In genomic region chr4:105095316-105095715, GRCm38 (mm10) we compare ENCODE assay signal across 8 mouse cellular contexts. TPM values are rescaled to one million over a fixed set of nuclear protein-coding genes. Genes with fewer than 3 reads are reported as not detected.
DNase-seq lines count a peak whose midpoint lies in the region.

No protein-coding gene starts in this region.

- intact Hi-C loops in gastrocnemius, postnatal 36 days (cut with DNase I): no loop called here

- peak; percentile 11 for DNase-seq in gastrocnemius, postnatal 10 days
- DNase-seq in gastrocnemius, postnatal 36 days: no peak
- DNase-seq in NIH3T3 (ENCODE audit: low read depth): peak; percentile 20
- DNase-seq in cerebellum, postnatal 25 days: peak; percentile 80 to 87
- peak; percentile 61 for DNase-seq in kidney, postnatal 10 days
- no peak for DNase-seq in urinary bladder, postnatal 14 days (ENCODE audit: low spot score)
- DNase-seq in spleen, postnatal 10 days (ENCODE audit: low spot score in 2 of 2): no peak
- no peak for DNase-seq in urinary bladder, adult 2 months (ENCODE audit: low spot score)

RNA-seq across cellular contexts. Expression of gene Prkaa2, which starts 14.4 kb away (rescaled TPM):
- 10 to 100 TPM; 75.4 to 83.6 TPM for total RNA-seq in gastrocnemius, postnatal 10 days (2021)
- 100 to 1,000 TPM; 127 to 129 TPM for total RNA-seq in gastrocnemius, postnatal 36 days (2021)
- 18.4 and 21.2 TPM in 2 replicates for polyA plus RNA-seq in urinary bladder, adult 2 months (2012; rRNA removed)

Comparison
In these comparisons a context has a peak if more than half of its experiments do, and no peak if none do; other contexts are left out.
1. DNase-seq: peak in gastrocnemius, postnatal 10 days (single experiment), NIH3T3 (single experiment), cerebellum, postnatal 25 days (2 of 2) and kidney, postnatal 10 days (single experiment); none in gastrocnemius, postnatal 36 days (0 of 2), urinary bladder, postnatal 14 days (single experiment), spleen, postnatal 10 days (0 of 2) and urinary bladder, adult 2 months (single experiment).